Mouse (Mus musculus): Measurements from ENCODE around the gene Nes. TPM values are rescaled to one million over a fixed set of nuclear protein-coding genes. Genes with fewer than 3 reads are reported as not detected.

Nes gene
- polyA plus RNA-seq, 1 experiment from 2014 or later = 125 TPM

GRCm38 (mm10) chr3:87988068-87988467 is 17.2 kb downstream of the Nes start:
- WGBS = 7% methylated on average over 15 of the region's 15 CpGs
- peaks cover 59% of the 10 kb centered on the region for H3K27me3 ChIP-seq (ENCODE audit: low read depth, poor library complexity, severe bottlenecking)
- peaks cover 79% of the 10 kb centered on the region for H3K4me1 ChIP-seq
- H3K36me3 ChIP-seq = no peaks in the 10 kb centered on the region
- peak overlapping the region; percentile 84 for H3K27ac ChIP-seq (replicated peaks)
- H3K9me3 ChIP-seq (replicated peaks) = no peaks in the 10 kb centered on the region
- H3K4me3 ChIP-seq = peak overlapping the region; percentile 50
- no peak for DNase-seq (ENCODE audit: low spot score)

- Histone ChIP-seq H3K27ac (replicated peaks) (peak overlapping the region; percentile 17; the same call in 1 of the 2 replicates), H3K4me1 (peaks cover 67% of the 10 kb centered on the region), H3K9me3 (replicated peaks) (no peaks in the 10 kb centered on the region), H3K36me3 (no peaks in the 10 kb centered on the region), H3K4me3 (no peak overlapping the region), H3K27me3 (ENCODE audit: low read depth, poor library complexity, severe bottlenecking) (peaks cover 77% of the 10 kb centered on the region)
- DNase-seq (ENCODE audit: low spot score) = no peak
- 36% methylated on average over 10 of the region's 10 CpGs for WGBS
Observed at GRCm38 (mm10) chr3:87989935-87990334, 19.1 kb downstream of the Nes start.

DNA sequence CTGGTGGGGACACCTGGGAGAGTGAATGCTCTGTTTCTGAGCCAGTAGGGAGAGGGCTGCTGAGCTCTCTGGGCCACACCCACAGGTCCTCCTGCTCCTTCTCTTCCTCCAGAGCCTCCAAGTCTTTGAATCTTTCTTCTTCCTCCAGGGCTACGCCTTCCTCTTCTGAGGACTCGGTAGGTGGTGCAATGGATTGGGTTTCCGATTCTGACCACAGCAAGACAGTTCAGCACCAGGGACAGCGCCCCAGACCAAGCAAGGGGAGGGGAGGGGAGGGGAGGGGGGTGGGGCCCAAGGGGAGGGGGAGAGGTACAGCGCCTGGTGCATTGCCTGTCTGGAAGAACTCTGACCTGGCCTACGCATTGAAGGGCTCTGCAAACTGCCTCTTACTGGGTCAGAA is 22.6 kb downstream of the Nes start:
- no peaks in the 10 kb centered on the region for H3K9me3 ChIP-seq (replicated peaks)
- H3K4me3 ChIP-seq = no peak overlapping the region
- peak overlapping the region; percentile 25; the same call in 1 of the 2 replicates for H3K27ac ChIP-seq (replicated peaks)
- H3K36me3 ChIP-seq = no peaks in the 10 kb centered on the region
- H3K27me3 ChIP-seq (ENCODE audit: low read depth, poor library complexity, severe bottlenecking) = peaks cover 100% of the 10 kb centered on the region
- 2% methylated on average over 5 of the region's 6 CpGs for WGBS
- H3K4me1 ChIP-seq = peaks cover 55% of the 10 kb centered on the region
- DNase-seq (ENCODE audit: low spot score) = peak; percentile 71

DNA sequence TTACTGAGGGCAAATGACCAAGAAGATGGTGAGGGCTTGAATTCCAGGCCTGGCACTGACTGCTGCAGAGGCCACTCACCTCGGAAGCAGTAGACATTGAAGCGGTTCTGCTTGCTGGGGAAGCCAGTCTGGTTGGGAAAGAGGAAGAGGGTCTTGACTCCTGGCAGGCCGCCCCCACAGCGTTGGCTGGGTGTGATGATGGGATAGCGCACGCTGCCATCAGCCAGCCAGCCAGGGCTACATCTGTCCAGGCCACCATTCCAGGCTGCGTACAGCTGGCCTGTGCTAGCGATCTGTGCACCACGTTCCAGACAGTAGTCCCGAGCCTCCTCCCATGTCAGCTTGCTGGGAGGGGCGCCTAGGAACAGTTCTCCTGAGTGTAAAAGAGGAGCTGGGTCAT is 24.5 kb downstream of the Nes start:
- H3K27me3 ChIP-seq (ENCODE audit: low read depth, poor library complexity, severe bottlenecking) = peaks cover 100% of the 10 kb centered on the region
- no peak overlapping the region for H3K4me3 ChIP-seq
- no peaks in the 10 kb centered on the region for H3K36me3 ChIP-seq
- no peak for DNase-seq (ENCODE audit: low spot score)
- WGBS = 24% methylated on average over 11 of the region's 11 CpGs
- no peaks in the 10 kb centered on the region for H3K9me3 ChIP-seq (replicated peaks)
- peaks cover 63% of the 10 kb centered on the region for H3K4me1 ChIP-seq
- no peak overlapping the region for H3K27ac ChIP-seq (replicated peaks)

DNA sequence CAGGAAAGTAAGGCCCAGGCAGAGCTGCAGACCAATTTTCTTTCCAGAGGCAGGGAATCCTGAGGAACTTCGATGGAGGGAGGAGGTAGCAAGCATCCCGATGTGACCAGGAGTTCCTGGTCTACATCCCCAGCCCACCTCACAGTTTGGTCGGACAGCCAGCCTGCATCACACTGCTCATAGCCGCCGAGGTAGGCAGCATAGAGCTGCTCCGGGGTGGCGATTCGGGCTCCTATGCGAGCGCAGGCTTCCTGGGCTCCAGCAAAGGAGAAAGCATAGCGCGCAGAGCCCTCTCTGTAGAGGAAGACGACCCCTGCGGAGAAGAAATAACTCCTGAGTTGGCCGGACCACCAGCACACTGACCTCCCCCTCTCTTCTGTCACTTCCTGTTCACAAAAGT is 25.5 kb downstream of the Nes start:
- H3K27ac ChIP-seq (replicated peaks) = no peak overlapping the region
- H3K4me3 ChIP-seq = peak overlapping the region; percentile 52

GRCm38 (mm10) chr3:87996971-87997614 is 26.2 kb downstream of the Nes start:
- no peak for DNase-seq (ENCODE audit: low spot score)
- H3K27ac ChIP-seq (replicated peaks) = no peak overlapping the region
- H3K36me3 ChIP-seq = no peaks in the 10 kb centered on the region
- H3K27me3 ChIP-seq (ENCODE audit: low read depth, poor library complexity, severe bottlenecking) = peaks cover 100% of the 10 kb centered on the region
- WGBS = under 1% methylated on average over 49 of the region's 49 CpGs
- peaks cover 72% of the 10 kb centered on the region for H3K4me1 ChIP-seq
- H3K9me3 ChIP-seq (replicated peaks) = no peaks in the 10 kb centered on the region
- peak overlapping the region; percentile 52 for H3K4me3 ChIP-seq

More for the DNA sequence above, 25.5 kb downstream of the Nes start:
- 2% methylated on average over 15 of the region's 15 CpGs for WGBS
- Histone ChIP-seq H3K9me3 (replicated peaks) (no peaks in the 10 kb centered on the region), H3K4me1 (peaks cover 67% of the 10 kb centered on the region), H3K27me3 (ENCODE audit: low read depth, poor library complexity, severe bottlenecking) (peaks cover 100% of the 10 kb centered on the region), H3K36me3 (no peaks in the 10 kb centered on the region)
- peak; percentile 40 for DNase-seq (ENCODE audit: low spot score)

GRCm38 (mm10) chr3:87998747-87999146 is 27.9 kb downstream of the Nes start:
- Histone ChIP-seq H3K36me3 (no peaks in the 10 kb centered on the region), H3K27me3 (ENCODE audit: low read depth, poor library complexity, severe bottlenecking) (peaks cover 100% of the 10 kb centered on the region), H3K4me3 (peak overlapping the region; percentile 56; the same call in 1 of the 2 replicates), H3K4me1 (peaks cover 62% of the 10 kb centered on the region), H3K27ac (replicated peaks) (no peak overlapping the region), H3K9me3 (replicated peaks) (no peaks in the 10 kb centered on the region; the same call in 1 of the 2 replicates)
- WGBS = 3% methylated on average over 7 of the region's 7 CpGs
- DNase-seq (ENCODE audit: low spot score) = no peak

GRCm38 (mm10) chr3:87999243-87999895 is 28.5 kb downstream of the Nes start:
- Histone ChIP-seq H3K9me3 (replicated peaks) (no peaks in the 10 kb centered on the region; the same call in 1 of the 2 replicates), H3K27ac (replicated peaks) (no peak overlapping the region), H3K4me3 (peak overlapping the region; percentile 56), H3K27me3 (ENCODE audit: low read depth, poor library complexity, severe bottlenecking) (peaks cover 97% of the 10 kb centered on the region), H3K4me1 (peaks cover 62% of the 10 kb centered on the region), H3K36me3 (no peaks in the 10 kb centered on the region)
- DNase-seq (ENCODE audit: low spot score) = no peak
- under 1% methylated on average over 38 of the region's 38 CpGs for WGBS

- peaks cover 94% of the 10 kb centered on the region for H3K27me3 ChIP-seq (ENCODE audit: low read depth, poor library complexity, severe bottlenecking)
- H3K4me1 ChIP-seq = peaks cover 62% of the 10 kb centered on the region
- WGBS = under 1% methylated on average over 39 of the region's 39 CpGs
- H3K9me3 ChIP-seq (replicated peaks) = no peaks in the 10 kb centered on the region; the same call in 1 of the 2 replicates
- H3K36me3 ChIP-seq = no peaks in the 10 kb centered on the region
- DNase-seq (ENCODE audit: low spot score) = peak; percentile 64
- no peak within 1 kb of the TSS for H3K27ac ChIP-seq (replicated peaks)
- peak within 1 kb of the TSS; percentile 56 for H3K4me3 ChIP-seq
Observed at GRCm38 (mm10) chr3:88000181-88000580, 29.3 kb downstream of the Nes start, which contains the start of gene Bcan. Gene Bcan, minus strand, starts transcription at chr3:88000230.

DNA sequence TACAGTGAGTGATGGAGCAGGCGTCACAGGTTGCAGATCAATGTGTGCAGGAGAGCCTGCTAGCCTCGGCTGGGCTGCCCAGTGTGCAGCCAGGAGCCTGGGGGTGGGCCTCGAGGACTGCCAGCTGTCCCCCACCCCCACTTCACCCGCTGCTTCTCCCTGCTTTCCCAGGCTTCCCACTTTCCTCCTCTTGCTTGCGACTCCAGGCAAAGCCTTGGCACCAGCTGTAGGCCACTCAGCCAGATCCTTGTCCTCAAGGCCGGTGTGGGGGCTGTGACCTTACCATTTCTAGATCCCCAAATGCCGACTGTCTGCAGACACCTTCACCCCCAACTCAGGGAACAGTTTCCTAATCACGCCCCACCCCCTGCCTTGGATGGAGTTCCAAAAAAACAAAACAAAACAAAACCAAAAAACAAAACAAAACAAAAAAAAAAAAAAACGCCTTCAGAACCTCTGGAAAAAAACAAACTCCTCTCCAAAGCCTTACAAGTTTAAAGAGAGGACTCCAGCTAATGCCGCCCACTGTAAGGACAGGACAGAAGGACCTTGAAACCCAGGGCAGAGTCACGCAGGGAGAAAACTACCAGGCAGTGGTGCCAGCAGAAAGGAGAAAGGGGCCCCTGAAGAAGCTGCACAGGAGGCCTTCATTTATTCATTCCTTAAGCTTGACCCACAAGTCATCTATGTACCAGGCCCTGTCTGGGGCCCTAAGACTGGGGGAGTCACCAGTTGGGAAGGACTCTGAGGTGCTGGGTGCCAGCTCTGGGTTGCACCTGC is 30.1 kb downstream of the Nes start:
- H3K36me3 ChIP-seq = no peaks in the 10 kb centered on the region
- H3K27ac ChIP-seq (replicated peaks) = no peak overlapping the region
- H3K27me3 ChIP-seq (ENCODE audit: low read depth, poor library complexity, severe bottlenecking) = peaks cover 90% of the 10 kb centered on the region
- peak overlapping the region; percentile 56 for H3K4me3 ChIP-seq
- H3K9me3 ChIP-seq (replicated peaks) = peaks cover 2% of the 10 kb centered on the region; the same call in 1 of the 2 replicates
- WGBS = 10% methylated on average over 11 of the region's 11 CpGs
- no peak for DNase-seq (ENCODE audit: low spot score)
- peaks cover 54% of the 10 kb centered on the region for H3K4me1 ChIP-seq

DNA sequence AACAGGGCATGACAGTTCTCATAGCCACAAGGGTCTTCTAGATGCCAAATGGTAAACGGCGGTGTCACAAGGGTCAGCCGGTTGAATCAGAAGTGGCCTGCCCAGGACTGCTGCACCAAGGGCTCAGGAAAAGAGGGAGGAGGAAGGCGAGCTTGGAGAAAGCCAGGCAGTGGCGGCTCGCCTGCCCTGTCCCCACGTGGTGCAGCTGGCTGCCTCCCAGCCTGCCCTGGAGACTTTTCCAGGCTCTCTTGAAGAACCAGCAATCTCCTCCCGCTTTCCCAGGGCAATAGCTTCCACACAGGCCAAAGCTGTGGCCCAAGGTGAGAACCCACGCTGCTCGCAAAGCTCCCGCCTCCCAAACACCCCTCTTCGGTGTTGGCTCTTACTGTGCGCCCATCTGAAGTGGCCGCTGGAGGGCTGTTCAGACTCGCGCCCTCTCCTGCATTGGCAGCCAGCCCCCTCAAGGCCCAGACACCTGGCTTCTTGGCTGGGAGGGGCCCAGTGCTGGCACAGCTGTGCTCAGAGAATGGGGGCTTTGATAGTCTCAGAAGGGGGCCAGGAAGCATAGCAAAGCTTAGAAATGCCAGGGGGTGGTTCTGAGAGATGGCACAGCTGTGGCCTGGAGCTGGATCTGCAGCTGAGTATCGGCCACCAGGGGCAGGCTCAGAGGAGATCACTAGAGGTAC is 31.6 kb downstream of the Nes start:
- 4% methylated on average over 17 of the region's 17 CpGs for WGBS
- Histone ChIP-seq H3K27me3 (ENCODE audit: low read depth, poor library complexity, severe bottlenecking) (peaks cover 76% of the 10 kb centered on the region), H3K4me3 (no peak overlapping the region), H3K36me3 (no peaks in the 10 kb centered on the region), H3K4me1 (peaks cover 40% of the 10 kb centered on the region), H3K27ac (replicated peaks) (no peak overlapping the region), H3K9me3 (replicated peaks) (peaks cover 4% of the 10 kb centered on the region; the same call in 1 of the 2 replicates)
- peak; percentile 31 for DNase-seq (ENCODE audit: low spot score)

Data from midbrain, embryonic 10.5 days (tissue).